Mouse (Mus musculus) thymus, adult 2 months (tissue): ENCODE results near the gene Alpk3.

Experiments
- CTCF ChIP-seq: fragments of 200-500 bp; IDR thresholded peaks from 2 replicates; pipeline ENCODE4 v1.5.1; 2012; ENCODE audit warnings: mild to moderate bottlenecking, control low read depth, low read length, moderate library complexity, borderline replicate concordance; ENCODE audit not compliant: control insufficient read depth, poor library complexity, insufficient read depth; ENCODE audit errors: extremely low read depth
- POLR2A ChIP-seq: fragments of 200-500 bp; IDR thresholded peaks from 2 replicates; pipeline ENCODE4 v1.6.1; 2012; ENCODE audit warnings: mild to moderate bottlenecking, low read length, control low read depth, moderate library complexity; ENCODE audit not compliant: control insufficient read depth, poor library complexity, insufficient read depth; ENCODE audit errors: extremely low read depth

DNA sequence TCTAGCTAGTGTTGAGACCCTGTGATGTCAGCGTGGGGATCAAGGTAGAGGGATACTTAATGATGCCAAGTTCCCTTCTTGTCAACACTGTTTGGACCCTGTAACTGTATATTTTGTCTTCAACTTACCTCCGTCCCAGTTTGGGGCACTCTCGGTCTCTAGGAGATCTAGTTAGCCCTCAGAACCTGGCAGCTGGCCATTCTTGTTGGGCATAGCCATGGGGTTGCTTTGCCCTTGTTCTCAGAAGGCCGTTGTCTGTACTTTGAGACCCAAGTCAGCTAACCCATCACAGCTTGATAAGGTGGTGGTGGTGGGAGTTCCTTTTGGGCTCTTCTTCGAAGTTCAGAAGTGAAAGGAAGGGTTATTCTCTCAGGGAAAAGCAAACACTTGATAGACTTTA lies 7.4 kb upstream of the Alpk3 start:
- TF ChIP-seq POLR2A (no peak), CTCF (no peak)
